Mouse (Mus musculus) kidney, postnatal 0 days (tissue): ENCODE measurements around the gene Lrig1. TPM values are rescaled to one million over a fixed set of nuclear protein-coding genes. Genes with fewer than 3 reads are reported as not detected.

Experiments
- ATAC-seq: fragments of 200-750 bp; cut with Nextera tagmentation; replicated peaks from 2 replicates; pipeline ENCODE4 v1.8.0; 2017; ENCODE audit warnings: low read depth, moderate number of reproducible peaks, moderate TSS enrichment, moderate library complexity; ENCODE audit not compliant: low FRiP score
- DNase-seq: peaks from one replicate; pipeline ENCODE4 v3.0.0-alpha.2; 2016; ENCODE audit warnings: low spot score
- H3K27ac ChIP-seq: fragments of 300-500 bp; sonication (generic); 2 replicates; pipeline ENCODE4 v1.5.1; 2014; ENCODE audit warnings: mild to moderate bottlenecking
- H3K27me3 ChIP-seq: fragments of 300-500 bp; sonication (generic); 2 replicates; pipeline ENCODE4 v1.6.1; 2014; ENCODE audit warnings: low read length, mixed read lengths; ENCODE audit not compliant: insufficient read depth
- H3K36me3 ChIP-seq: fragments of 300-500 bp; sonication (generic); 2 replicates; pipeline ENCODE4 v1.6.1; 2014; ENCODE audit warnings: low read length, mixed read lengths; ENCODE audit not compliant: insufficient read depth
- H3K4me1 ChIP-seq: fragments of 300-500 bp; sonication (generic); replicated peaks from 2 replicates; pipeline ENCODE4 v1.6.1; 2014; ENCODE audit warnings: antibody characterized with exemption, low read length, mixed read lengths; ENCODE audit not compliant: insufficient read depth
- H3K4me2 ChIP-seq: fragments of 300-500 bp; sonication (generic); 2 replicates; pipeline ENCODE4 v1.6.1; 2014; ENCODE audit warnings: mild to moderate bottlenecking, low read length, moderate library complexity, mixed read lengths
- H3K4me3 ChIP-seq: fragments of 300-500 bp; sonication (generic); replicated peaks from 2 replicates; pipeline ENCODE4 v1.5.1; 2014; ENCODE audit warnings: low read depth, low read length
- H3K9ac ChIP-seq: fragments of 300-500 bp; sonication (generic); 2 replicates; pipeline ENCODE4 v1.6.1; 2014; ENCODE audit warnings: low read depth, low read length
- H3K9me3 ChIP-seq: fragments of 300-500 bp; sonication (generic); replicated peaks from 2 replicates; pipeline ENCODE4 v1.6.1; 2016; ENCODE audit warnings: low read length, inconsistent platforms, mixed read lengths
- CTCF ChIP-seq: IDR thresholded peaks from 2 replicates; pipeline ENCODE4 v1.5.1; 2016; ENCODE audit warnings: antibody characterized with exemption, low read depth, mild to moderate bottlenecking, moderate library complexity
- WGBS: fragments of 180-500 bp; shearing (Covaris S2); extraction: QIAGEN DNeasy Blood & Tissue Kit; methylation state at CpG from one replicate; pipeline ENCODE4 v1.1.7; 2014; 5-methylcytosine and 5-hydroxymethylcytosine counted together
- polyA plus RNA-seq: library from polyadenylated mRNA; unstranded; fragments of >200 nt; fragmentation: Nextera tagmentation; extraction: Ambion mirVana; gene quantifications from 2 replicates; pipeline ENCODE4 v1.2.1, GENCODE M21; 2015

Lrig1 gene
- polyA plus RNA-seq, 1 experiment from 2014 or later, result 8.3 TPM

DNA sequence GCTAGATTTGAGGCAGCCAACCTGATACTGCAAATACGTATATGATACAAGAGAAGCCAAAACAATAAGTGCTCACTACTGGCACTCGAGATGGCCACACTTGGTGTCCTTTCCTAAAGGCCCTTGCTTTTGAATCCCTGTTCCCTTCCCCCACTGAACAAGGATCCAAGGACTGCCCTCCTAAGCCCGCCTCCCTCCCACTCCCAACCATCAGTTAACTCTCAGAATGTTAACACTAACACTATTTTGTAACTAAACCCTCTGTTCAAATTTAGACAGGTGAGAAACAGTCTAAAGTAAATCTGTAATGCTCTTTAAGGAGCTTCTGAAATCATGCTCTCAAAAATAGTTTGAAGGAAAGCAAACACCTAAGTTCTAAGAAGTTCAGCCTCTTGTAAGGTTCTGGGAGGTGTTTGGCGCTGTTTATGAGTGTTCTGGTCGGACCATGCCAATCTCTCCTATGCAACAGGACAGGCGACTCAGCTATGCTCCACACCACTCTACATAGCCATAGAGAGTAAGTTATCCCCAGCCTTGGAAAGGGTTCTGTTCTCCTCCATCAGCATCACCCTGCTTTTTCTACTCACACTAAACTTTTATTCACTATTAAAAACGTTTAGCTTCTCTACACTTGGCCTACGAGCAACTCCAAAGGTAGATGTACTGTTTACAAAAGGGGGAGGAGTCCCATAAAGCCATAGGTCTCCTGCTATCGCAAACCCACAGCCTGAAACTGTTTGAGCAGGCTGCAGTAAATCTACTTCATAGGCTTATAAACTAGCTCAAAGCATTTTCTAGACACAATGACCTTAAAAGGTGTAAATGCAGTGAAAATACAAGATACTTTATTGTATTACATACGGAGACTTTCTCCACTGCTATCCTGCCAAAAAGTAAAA lies 3.5 kb downstream of the Lrig1 start:
- no peak overlapping the region for H3K9ac ChIP-seq
- H3K4me2 ChIP-seq, result no peak overlapping the region
- DNase-seq, result no peak
- no peaks in the 10 kb centered on the region for H3K27me3 ChIP-seq
- no peak overlapping the region for H3K27ac ChIP-seq
- H3K9me3 ChIP-seq, result no peaks in the 10 kb centered on the region
- no peak for TF ChIP-seq CTCF
- H3K4me1 ChIP-seq, result peaks cover 28% of the 10 kb centered on the region
- WGBS, result 53% methylated on average over 10 of the region's 10 CpGs
- no peak overlapping the region for H3K4me3 ChIP-seq
- no peaks in the 10 kb centered on the region for H3K36me3 ChIP-seq
- no peak for ATAC-seq

DNA sequence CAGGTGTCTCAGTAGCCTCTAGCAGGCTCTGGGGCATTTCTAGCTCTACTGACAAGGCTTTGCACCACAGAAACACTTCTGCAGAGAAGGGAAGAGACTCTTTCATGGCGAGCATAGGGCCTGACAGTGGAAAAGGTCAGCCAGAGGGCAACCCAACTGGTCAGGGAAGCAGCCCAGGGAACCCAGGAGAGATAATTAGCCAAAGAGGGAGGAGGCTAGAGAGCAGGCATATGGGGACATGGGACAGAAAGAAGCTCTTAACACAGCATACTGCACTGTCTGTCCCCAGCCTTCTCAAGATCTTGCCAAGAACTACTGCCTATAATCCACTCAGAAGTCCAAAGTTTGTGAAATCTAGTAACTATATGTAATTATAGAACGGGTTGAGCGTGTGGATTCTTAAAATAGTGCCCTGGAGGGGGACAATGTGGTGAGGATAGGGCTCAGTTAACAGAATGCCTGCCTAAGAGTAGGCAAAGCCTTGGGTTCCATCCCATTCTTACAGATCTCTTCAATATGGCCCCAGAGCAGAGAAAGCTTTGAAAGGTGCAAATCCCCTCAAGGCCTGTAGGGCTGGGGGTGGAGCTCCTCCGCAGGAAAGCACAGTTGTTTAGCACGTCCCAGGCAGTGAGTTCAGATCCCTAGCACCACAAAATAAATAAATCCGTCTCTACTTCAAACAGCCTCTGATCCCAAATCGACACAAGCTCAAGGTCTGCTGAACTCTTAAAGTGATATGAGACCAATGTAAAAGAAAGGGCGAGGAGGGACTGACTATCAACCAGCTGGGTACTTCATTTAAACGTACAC lies 4.6 kb downstream of the Lrig1 start:
- no peaks in the 10 kb centered on the region for H3K27me3 ChIP-seq
- peaks cover 26% of the 10 kb centered on the region for H3K4me1 ChIP-seq
- no peak overlapping the region for H3K27ac ChIP-seq
- ATAC-seq (no peak), DNase-seq (no peak)
- TF ChIP-seq CTCF, result no peak
- WGBS, result 66% methylated on average over 9 of the region's 9 CpGs
- H3K9me3 ChIP-seq, result no peaks in the 10 kb centered on the region
- H3K9ac ChIP-seq, result no peak overlapping the region
- H3K36me3 ChIP-seq, result no peaks in the 10 kb centered on the region
- H3K4me2 ChIP-seq, result no peak overlapping the region
- H3K4me3 ChIP-seq, result no peak overlapping the region

DNA sequence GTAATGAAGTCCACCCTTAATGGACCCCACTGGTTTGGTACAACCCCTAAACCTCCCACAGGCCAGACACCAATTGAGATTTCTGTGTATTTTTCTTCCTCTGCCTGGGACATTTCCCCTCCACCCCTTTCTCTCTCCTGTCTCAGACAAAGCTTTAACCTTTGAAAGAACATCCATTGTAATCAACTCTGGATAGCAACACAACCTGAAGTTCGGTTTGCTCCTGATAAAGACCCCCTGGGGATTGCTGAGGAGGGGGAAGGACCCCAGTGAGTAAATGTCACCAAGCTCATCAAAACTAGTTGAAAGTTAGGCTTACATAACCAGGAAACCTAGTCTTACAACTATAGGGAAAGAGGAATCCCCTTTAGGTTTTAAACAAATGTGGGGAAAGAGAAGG lies 5.5 kb downstream of the Lrig1 start:
- H3K4me3 ChIP-seq, result no peak overlapping the region
- no peak overlapping the region for H3K27ac ChIP-seq
- no peaks in the 10 kb centered on the region for H3K36me3 ChIP-seq
- H3K9ac ChIP-seq, result no peak overlapping the region
- DNase-seq, result no peak
- H3K4me2 ChIP-seq, result no peak overlapping the region
- ATAC-seq, result no peak
- H3K27me3 ChIP-seq, result no peaks in the 10 kb centered on the region
- H3K9me3 ChIP-seq, result no peaks in the 10 kb centered on the region
- no peak for TF ChIP-seq CTCF
- H3K4me1 ChIP-seq, result peaks cover 26% of the 10 kb centered on the region
- whole genome bisulfite sequencing, result 54% methylated on average over 1 of the region's 1 CpGs

DNA sequence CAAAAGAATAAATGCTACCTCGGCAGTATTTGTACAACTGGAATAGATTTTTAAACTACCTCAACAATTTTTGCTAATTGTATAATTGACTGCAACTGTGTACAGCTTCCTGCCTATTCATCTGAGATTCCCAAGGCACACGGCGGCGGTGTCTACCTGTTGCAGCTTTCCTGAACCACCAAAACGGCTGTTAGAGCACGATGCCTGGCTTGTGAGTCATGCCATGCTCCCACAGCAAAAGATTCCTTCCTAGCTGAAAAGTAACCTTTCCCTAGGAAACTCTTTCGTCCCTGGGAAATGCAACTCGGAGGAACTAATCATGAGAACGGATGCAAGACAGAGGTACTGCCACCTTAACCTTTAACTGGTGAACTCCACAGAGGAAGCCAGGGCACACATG lies 6.9 kb downstream of the Lrig1 start:
- 65% methylated on average over 9 of the region's 9 CpGs for WGBS

DNA sequence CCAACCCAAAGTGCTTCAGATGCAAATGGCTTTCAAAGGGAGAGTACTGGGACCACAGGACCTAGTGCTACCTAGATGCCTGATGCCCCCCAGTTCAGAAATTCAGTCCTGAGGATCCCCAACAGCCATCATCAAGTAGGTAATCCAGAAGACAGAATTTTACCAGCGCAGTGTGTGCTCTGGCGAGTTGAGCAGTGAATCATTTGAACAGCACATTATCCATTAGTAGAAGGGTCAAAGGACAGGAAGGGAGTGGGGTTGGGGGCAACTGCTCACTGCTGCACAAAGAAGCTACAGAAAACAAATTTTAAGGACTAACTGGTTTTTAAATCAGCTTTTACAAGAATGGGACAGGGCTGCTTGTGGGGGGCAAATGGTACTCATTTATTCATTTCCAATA lies 8.0 kb downstream of the Lrig1 start:
- Histone ChIP-seq H3K9ac (no peak overlapping the region), H3K27ac (no peak overlapping the region), H3K4me3 (no peak overlapping the region), H3K4me1 (peaks cover 23% of the 10 kb centered on the region), H3K36me3 (no peaks in the 10 kb centered on the region), H3K27me3 (no peaks in the 10 kb centered on the region), H3K9me3 (no peaks in the 10 kb centered on the region), H3K4me2 (no peak overlapping the region)
- DNase-seq, result no peak
- no peak for ATAC-seq
- WGBS, result 47% methylated on average over 2 of the region's 2 CpGs
- no peak for TF ChIP-seq CTCF

More for the DNA sequence above, 6.9 kb downstream of the Lrig1 start:
- TF ChIP-seq CTCF, result no peak
- no peak overlapping the region for H3K4me3 ChIP-seq
- no peak for ATAC-seq
- H3K27me3 ChIP-seq, result no peaks in the 10 kb centered on the region
- H3K4me1 ChIP-seq, result peaks cover 18% of the 10 kb centered on the region
- H3K9ac ChIP-seq, result no peak overlapping the region
- no peak overlapping the region for H3K27ac ChIP-seq
- no peaks in the 10 kb centered on the region for H3K36me3 ChIP-seq
- DNase-seq, result no peak
- no peaks in the 10 kb centered on the region for H3K9me3 ChIP-seq
- H3K4me2 ChIP-seq, result no peak overlapping the region

DNA sequence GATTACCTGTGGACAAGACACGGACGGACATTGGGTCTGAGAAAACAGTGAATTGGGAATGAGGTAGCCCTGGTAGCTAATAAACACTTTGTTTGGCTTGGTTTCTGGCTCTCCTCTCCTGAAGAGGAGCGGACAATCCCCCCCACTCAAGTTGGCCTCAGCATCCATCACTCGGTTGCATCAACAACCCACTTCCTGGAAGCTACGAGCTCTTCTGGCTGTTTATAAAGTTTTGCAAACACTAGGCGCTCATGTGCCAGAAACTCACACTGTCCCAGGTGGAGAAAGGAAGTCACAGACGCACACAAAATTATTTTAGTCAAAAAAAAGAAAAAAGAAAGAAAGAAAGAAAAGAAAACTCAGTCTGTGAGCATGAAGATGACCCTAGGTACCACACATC lies 9.7 kb downstream of the Lrig1 start:
- H3K36me3 ChIP-seq, result no peaks in the 10 kb centered on the region
- H3K9ac ChIP-seq, result no peak overlapping the region
- H3K4me3 ChIP-seq, result no peak overlapping the region
- ATAC-seq, result no peak
- no peak for TF ChIP-seq CTCF
- peaks cover 23% of the 10 kb centered on the region for H3K4me1 ChIP-seq
- no peak overlapping the region for H3K27ac ChIP-seq
- DNase-seq, result no peak
- no peaks in the 10 kb centered on the region for H3K9me3 ChIP-seq
- 59% methylated on average over 7 of the region's 7 CpGs for WGBS
- H3K4me2 ChIP-seq, result no peak overlapping the region
- H3K27me3 ChIP-seq, result no peaks in the 10 kb centered on the region
